8 mouse cellular contexts compared by ENCODE assay signal in genomic region chr2:32488679-32489078, GRCm38 (mm10). TPM values are rescaled to one million over a fixed set of nuclear protein-coding genes. Genes with fewer than 3 reads are reported as not detected.
DNase-seq lines count a peak whose midpoint lies in the region; ATAC-seq and TF ChIP-seq lines count a peak whose summit lies in the region.

No protein-coding gene starts in this region.

- no peaks in the 10 kb centered on the region for H3K9me3 ChIP-seq in heart, embryonic 10.5 days
- H3K9me3 ChIP-seq in kidney, postnatal 0 days (replicated peaks; ENCODE audit: low read length): no peaks in the 10 kb centered on the region
- H3K9me3 ChIP-seq in liver, embryonic 13.5 days (replicated peaks): no peaks in the 10 kb centered on the region

- H3K4me2 ChIP-seq in kidney, postnatal 0 days (ENCODE audit: low read length): no peak overlapping the region
- H3K4me2 ChIP-seq in liver, embryonic 13.5 days: no peak overlapping the region

- 1% methylated on average over 5 of the region's 5 CpGs for WGBS in bone marrow, adult 2 months
- WGBS in heart, embryonic 10.5 days: 0% methylated on average over 5 of the region's 5 CpGs
- 1% methylated on average over 5 of the region's 5 CpGs for WGBS in kidney, postnatal 0 days
- 1% methylated on average over 5 of the region's 5 CpGs for WGBS in liver, embryonic 13.5 days (ENCODE audit: insufficient replicate concordance)

- H3K4me3 ChIP-seq in bone marrow, adult 2 months (replicated peaks; ENCODE audit: control insufficient read depth, low read depth, low read length): no peak overlapping the region
- H3K4me3 ChIP-seq in embryonic fibroblast, embryonic 13.5 days (ENCODE audit: insufficient read depth, low read length): no peak overlapping the region
- H3K4me3 ChIP-seq in heart, embryonic 10.5 days: no peak overlapping the region
- H3K4me3 ChIP-seq in kidney, postnatal 0 days (replicated peaks; ENCODE audit: low read depth, low read length): no peak overlapping the region
- H3K4me3 ChIP-seq in liver, embryonic 13.5 days (replicated peaks): no peak overlapping the region

- peak; percentile 87 for DNase-seq in heart, embryonic 10.5 days (ENCODE audit: low spot score)
- DNase-seq in kidney, postnatal 0 days (ENCODE audit: low spot score): peak; percentile 95
- DNase-seq in liver, embryonic 13.5 days: peak; percentile 58
- DNase-seq in testis, postnatal 10 days (ENCODE audit: low spot score): peak; percentile 85

- H3K9ac ChIP-seq in kidney, postnatal 0 days (ENCODE audit: low read depth, low read length): no peak overlapping the region
- H3K9ac ChIP-seq in liver, embryonic 13.5 days: no peak overlapping the region

- H3K4me1 ChIP-seq in bone marrow, adult 2 months (ENCODE audit: control insufficient read depth, insufficient read depth, low read length): peaks cover 2% of the 10 kb centered on the region; the same call in 1 of the 2 replicates
- no peaks in the 10 kb centered on the region for H3K4me1 ChIP-seq in embryonic fibroblast, embryonic 13.5 days (ENCODE audit: control insufficient read depth, insufficient read depth, low read length)
- H3K4me1 ChIP-seq in heart, embryonic 10.5 days: peaks cover 11% of the 10 kb centered on the region
- no peaks in the 10 kb centered on the region for H3K4me1 ChIP-seq in kidney, postnatal 0 days (replicated peaks; ENCODE audit: insufficient read depth, low read length)
- H3K4me1 ChIP-seq in liver, embryonic 13.5 days (replicated peaks): peaks cover 23% of the 10 kb centered on the region

- peak; percentile 12 for ATAC-seq in CD4-positive, CD25-positive, alpha-beta regulatory T cell, adult 4 months
- ATAC-seq in kidney, postnatal 0 days (replicated peaks; ENCODE audit: low FRiP score, low read depth): peak; percentile 33
- ATAC-seq in liver, embryonic 13.5 days (ENCODE audit: low read depth): no peak
- ATAC-seq in neutrophil, adult 5-6 weeks (ENCODE audit: extremely low read depth, insufficient number of reproducible peaks, low FRiP score, poor library complexity, severe bottlenecking): peak; percentile 63

- H3K27ac ChIP-seq in bone marrow, adult 2 months (ENCODE audit: control insufficient read depth, insufficient read depth, low read depth, low read length, poor library complexity): no peak overlapping the region
- H3K27ac ChIP-seq in embryonic fibroblast, embryonic 13.5 days (ENCODE audit: insufficient read depth, low read length): no peak overlapping the region
- 0 out of 2 replicates have a peak overlapping the region, but pooled peaks have one; percentile 9 for H3K27ac ChIP-seq in heart, embryonic 10.5 days
- no peak overlapping the region for H3K27ac ChIP-seq in kidney, postnatal 0 days
- no peak overlapping the region for H3K27ac ChIP-seq in liver, embryonic 13.5 days

- H3K36me3 ChIP-seq in heart, embryonic 10.5 days: no peaks in the 10 kb centered on the region
- H3K36me3 ChIP-seq in kidney, postnatal 0 days (ENCODE audit: insufficient read depth, low read length): no peaks in the 10 kb centered on the region
- no peaks in the 10 kb centered on the region for H3K36me3 ChIP-seq in liver, embryonic 13.5 days

- TF ChIP-seq POLR2A in bone marrow, adult 2 months (IDR thresholded peaks at IDR 0.05; ENCODE audit: borderline replicate concordance, control insufficient read depth, low read depth, low read length): no peak
- no peak for TF ChIP-seq POLR2A in embryonic fibroblast, embryonic 13.5 days (IDR thresholded peaks at IDR 0.05; ENCODE audit: low read depth, low read length)

- TF ChIP-seq CTCF in bone marrow, adult 2 months (IDR thresholded peaks at IDR 0.05; ENCODE audit: control insufficient read depth, insufficient read depth, low read length): peak; percentile 89
- TF ChIP-seq CTCF in embryonic fibroblast, embryonic 13.5 days (IDR thresholded peaks at IDR 0.05; ENCODE audit: borderline replicate concordance, insufficient read depth, low read length): peak; percentile 72
- TF ChIP-seq CTCF in kidney, postnatal 0 days (IDR thresholded peaks at IDR 0.05; ENCODE audit: low read depth): peak; percentile 95

- H3K27me3 ChIP-seq in heart, embryonic 10.5 days (ENCODE audit: insufficient read depth, poor library complexity, severe bottlenecking): no peaks in the 10 kb centered on the region
- no peaks in the 10 kb centered on the region for H3K27me3 ChIP-seq in kidney, postnatal 0 days (ENCODE audit: insufficient read depth, low read length)
- no peaks in the 10 kb centered on the region for H3K27me3 ChIP-seq in liver, embryonic 13.5 days

RNA-seq across cellular contexts. Expression of gene Slc25a25, which starts 37.4 kb away (rescaled TPM):
- polyA plus RNA-seq in CD4-positive, CD25-positive, alpha-beta regulatory T cell, adult 4 months (2017; shearing (Covaris generic)): 1 to 10 TPM; 4.7 to 6.7 TPM
- 7.3 and 10.6 TPM in 2 replicates for polyA plus RNA-seq in bone marrow, adult 2 months (2011; ENCODE audit: insufficient read depth, insufficient read length, low replicate concordance, missing spikeins)
- polyA plus RNA-seq in embryonic fibroblast, embryonic 13.5 days (2011; ENCODE audit: insufficient read length, low read depth, missing spikeins): 10.7 and 16.6 TPM in 2 replicates
- 17.0 and 17.3 TPM in 2 replicates for polyA plus RNA-seq in heart, embryonic 10.5 days (2016; fragmentation: Nextera tagmentation; extraction: Ambion mirVana)
- 15.0 and 16.9 TPM in 2 replicates for polyA plus RNA-seq in kidney, postnatal 0 days (2015; fragmentation: Nextera tagmentation; extraction: Ambion mirVana)
- polyA plus RNA-seq in liver, embryonic 13.5 days (2015; fragmentation: Nextera tagmentation; extraction: Ambion mirVana): 8.7 and 9.2 TPM in 2 replicates
- 15.2 and 17.8 TPM in 2 replicates for total RNA-seq in neutrophil, adult 5-6 weeks (2017)

RNA-seq across cellular contexts. Expression of gene Naif1, which starts 38.4 kb away (rescaled TPM):
- polyA plus RNA-seq in CD4-positive, CD25-positive, alpha-beta regulatory T cell, adult 4 months (2017; shearing (Covaris generic)): 1 to 10 TPM; 5.5 to 7.1 TPM
- polyA plus RNA-seq in bone marrow, adult 2 months (2011; ENCODE audit: insufficient read depth, insufficient read length, low replicate concordance, missing spikeins): 1.9 and 2.6 TPM in 2 replicates
- 3.5 and 3.8 TPM in 2 replicates for polyA plus RNA-seq in embryonic fibroblast, embryonic 13.5 days (2011; ENCODE audit: insufficient read length, low read depth, missing spikeins)
- 5.4 and 5.5 TPM in 2 replicates for polyA plus RNA-seq in heart, embryonic 10.5 days (2016; fragmentation: Nextera tagmentation; extraction: Ambion mirVana)
- 4.7 TPM in 2 replicates for polyA plus RNA-seq in kidney, postnatal 0 days (2015; fragmentation: Nextera tagmentation; extraction: Ambion mirVana)
- 2.2 and 2.4 TPM in 2 replicates for polyA plus RNA-seq in liver, embryonic 13.5 days (2015; fragmentation: Nextera tagmentation; extraction: Ambion mirVana)
- 6.1 and 6.4 TPM in 2 replicates for total RNA-seq in neutrophil, adult 5-6 weeks (2017)

RNA-seq across cellular contexts. Expression of gene Fam102a, which starts 46.5 kb away (rescaled TPM):
- polyA plus RNA-seq in CD4-positive, CD25-positive, alpha-beta regulatory T cell, adult 4 months (2017; shearing (Covaris generic)): 10 to 100 TPM; 50.6 to 55.5 TPM
- 5.4 and 9.7 TPM in 2 replicates for polyA plus RNA-seq in bone marrow, adult 2 months (2011; ENCODE audit: insufficient read depth, insufficient read length, low replicate concordance, missing spikeins)
- 5.3 and 8.9 TPM in 2 replicates for polyA plus RNA-seq in embryonic fibroblast, embryonic 13.5 days (2011; ENCODE audit: insufficient read length, low read depth, missing spikeins)
- polyA plus RNA-seq in heart, embryonic 10.5 days (2016; fragmentation: Nextera tagmentation; extraction: Ambion mirVana): 5.9 and 8.3 TPM in 2 replicates
- 13.9 and 16.9 TPM in 2 replicates for polyA plus RNA-seq in kidney, postnatal 0 days (2015; fragmentation: Nextera tagmentation; extraction: Ambion mirVana)
- polyA plus RNA-seq in liver, embryonic 13.5 days (2015; fragmentation: Nextera tagmentation; extraction: Ambion mirVana): 1.0 and 1.1 TPM in 2 replicates
- total RNA-seq in neutrophil, adult 5-6 weeks (2017): 36.8 and 38.4 TPM in 2 replicates
